8 mouse cellular contexts compared by ENCODE assay signal in the genomic region with DNA sequence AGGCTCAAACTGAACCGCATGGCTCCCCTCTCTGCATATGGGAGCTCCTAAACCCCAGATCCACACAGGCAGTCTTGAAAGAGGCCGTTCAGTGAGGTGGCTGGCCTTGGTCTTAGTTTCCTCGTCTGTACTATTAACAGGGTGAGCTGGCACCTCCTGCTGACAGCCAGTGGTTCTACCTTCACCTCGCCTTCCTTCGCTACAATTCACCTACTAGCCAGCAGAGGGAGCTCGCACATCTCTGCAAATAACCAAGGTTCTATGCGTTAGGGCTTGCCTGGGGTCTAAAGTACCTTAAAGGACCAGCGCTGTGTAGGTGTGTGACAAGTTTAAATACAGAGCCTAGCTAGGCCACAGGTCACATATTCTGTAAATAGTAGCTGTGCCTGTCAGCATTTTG. TPM values are rescaled to one million over a fixed set of nuclear protein-coding genes. Genes with fewer than 3 reads are reported as not detected.
DNase-seq lines count a peak whose midpoint lies in the region; TF ChIP-seq lines count a peak whose summit lies in the region.

No protein-coding gene starts in this region.

- peak; percentile 83 for DNase-seq in WW6 (ENCODE audit: low read depth, low spot score)
- peak; percentile 82 to 87 for DNase-seq in cerebellum, postnatal 36 days
- peak; percentile 88 for DNase-seq in gastrocnemius, adult 18-20 months (ENCODE audit: low spot score)
- peak; percentile 89 for DNase-seq in hindlimb bud, embryonic 11.5 days (ENCODE audit: extremely low spot score, low read depth, low spot score)
- DNase-seq in left cerebral cortex, adult 2 months (ENCODE audit: extremely low spot score in 1 of 2, low spot score in 2 of 2) = peak; percentile 83 to 90
- peak; percentile 79 to 88 for DNase-seq in lung, postnatal 4 days
- peak; percentile 89 for DNase-seq in right cerebral cortex, adult 18-20 months
- peak; percentile 51 for DNase-seq in urinary bladder, adult 2 months (ENCODE audit: low spot score)

- no peak overlapping the region for H3K4me3 ChIP-seq in left cerebral cortex, adult 2 months

- no peak overlapping the region for H3K27ac ChIP-seq in left cerebral cortex, adult 2 months

- intact Hi-C loops in left cerebral cortex, adult 2 months (cut with DNase I) = loop anchor here (1.0 to 10.0 kb wide), 5 partner anchors 51 to 281 kb away; partner anchors contain the start of genes Gm10961 and Strip1

- TF ChIP-seq CTCF in left cerebral cortex, adult 2 months (IDR thresholded peaks at IDR 0.05) = peak; percentile 99

RNA-seq across cellular contexts. Expression of gene Eps8l3, which starts 9.9 kb away (rescaled TPM):
- not detected for total RNA-seq in gastrocnemius, adult 18-20 months (2021)
- total RNA-seq in left cerebral cortex, adult 2 months (2021) = not detected
- not detected in 2 replicates for polyA plus RNA-seq in urinary bladder, adult 2 months (2012; rRNA removed)

RNA-seq across cellular contexts. Expression of gene Gstm5, which starts 28.5 kb away (rescaled TPM):
- total RNA-seq in gastrocnemius, adult 18-20 months (2021) = 10 to 100 TPM; 86.9 to 93.2 TPM
- 100 to 1,000 TPM; 230 TPM for total RNA-seq in left cerebral cortex, adult 2 months (2021)
- polyA plus RNA-seq in urinary bladder, adult 2 months (2012; rRNA removed) = 59.8 and 62.7 TPM in 2 replicates
